Mouse (Mus musculus): Measurements from ENCODE around the gene Ccl22. TPM values are rescaled to one million over a fixed set of nuclear protein-coding genes. Genes with fewer than 3 reads are reported as not detected.

Gene Ccl22
- polyA plus RNA-seq, 1 experiment from 2014 or later: not detected

DNA sequence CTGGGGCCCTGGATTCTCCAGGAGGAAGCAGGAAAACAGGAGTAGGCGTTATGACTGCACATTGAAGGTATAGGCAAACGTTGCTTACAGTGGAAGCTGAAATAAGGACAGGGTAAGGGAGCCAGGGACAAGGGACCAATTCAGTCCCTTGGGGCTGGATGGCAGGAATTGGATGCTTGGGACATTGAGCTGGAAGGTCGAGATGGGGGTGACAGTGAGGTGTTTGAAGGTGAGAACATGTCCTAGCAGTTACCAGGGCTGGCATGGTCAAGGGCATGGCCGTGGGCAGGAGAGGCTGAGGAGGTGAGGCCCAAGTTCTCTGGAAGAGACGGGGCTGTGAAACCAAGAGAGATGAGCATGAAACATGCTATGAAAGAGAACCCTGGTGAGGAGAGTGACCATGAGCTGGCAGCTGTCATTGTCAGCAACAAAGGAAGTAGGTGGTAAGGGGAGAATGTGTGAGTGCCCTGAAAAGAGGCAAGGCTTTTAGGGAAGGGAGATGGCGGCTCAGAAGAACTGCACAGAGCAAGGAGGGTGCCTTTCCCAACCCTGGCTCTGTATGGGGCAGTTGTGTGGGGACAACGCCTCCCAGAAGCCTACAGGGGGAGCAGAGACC is 10.5 kb upstream of the Ccl22 start:
- WGBS: 82% methylated on average over 7 of the region's 7 CpGs
- H3K9ac ChIP-seq (ENCODE audit: low read length): no peak overlapping the region
- no peak for ATAC-seq (ENCODE audit: insufficient number of reproducible peaks, insufficient read depth, low FRiP score, low read depth)
- peaks cover 0 to 4% of the 10 kb centered on the region in 2 experiments; a peak in 2 of 4 replicates for H3K4me1 ChIP-seq (ENCODE audit: control insufficient read depth in 2 of 2, insufficient read depth in 2 of 2, low read length in 2 of 2)
- no peak overlapping the region for H3K4me2 ChIP-seq (ENCODE audit: low read length)
- H3K27ac ChIP-seq (replicated peaks in 1 of 2; ENCODE audit: control insufficient read depth in 1 of 2, insufficient read depth in 1 of 2, low read depth in 2 of 2, low read length in 2 of 2): no peak overlapping the region
- H3K27me3 ChIP-seq (ENCODE audit: control insufficient read depth, insufficient read depth, low read length): no peaks in the 10 kb centered on the region
- no peaks in the 10 kb centered on the region for H3K36me3 ChIP-seq (ENCODE audit: control insufficient read depth, insufficient read depth, low read length)
- H3K4me3 ChIP-seq (ENCODE audit: control insufficient read depth in 1 of 2, insufficient read depth in 1 of 2, low read depth in 1 of 2, low read length in 2 of 2): no peak overlapping the region
- H3K9me3 ChIP-seq (ENCODE audit: control insufficient read depth, low read length): no peaks in the 10 kb centered on the region

- ATAC-seq (ENCODE audit: insufficient number of reproducible peaks, insufficient read depth, low FRiP score, low read depth): no peak
- H3K27ac ChIP-seq (replicated peaks in 1 of 2; ENCODE audit: control insufficient read depth in 1 of 2, insufficient read depth in 1 of 2, low read depth in 2 of 2, low read length in 2 of 2): no peak overlapping the region
- peaks cover 0 to 4% of the 10 kb centered on the region in 2 experiments; a peak in 2 of 4 replicates for H3K4me1 ChIP-seq (ENCODE audit: control insufficient read depth in 2 of 2, insufficient read depth in 2 of 2, low read length in 2 of 2)
- no peaks in the 10 kb centered on the region for H3K9me3 ChIP-seq (ENCODE audit: control insufficient read depth, low read length)
- H3K36me3 ChIP-seq (ENCODE audit: control insufficient read depth, insufficient read depth, low read length): no peaks in the 10 kb centered on the region
- 42% methylated on average over 5 of the region's 5 CpGs for WGBS
- no peak overlapping the region for H3K4me3 ChIP-seq (ENCODE audit: control insufficient read depth in 1 of 2, insufficient read depth in 1 of 2, low read depth in 1 of 2, low read length in 2 of 2)
- no peaks in the 10 kb centered on the region for H3K27me3 ChIP-seq (ENCODE audit: control insufficient read depth, insufficient read depth, low read length)
- no peak overlapping the region for H3K9ac ChIP-seq (ENCODE audit: low read length)
- H3K4me2 ChIP-seq (ENCODE audit: low read length): peak overlapping the region; percentile 35
Observed at GRCm38 (mm10) chr8:94735426-94736094, 9.8 kb upstream of the Ccl22 start.

GRCm38 (mm10) chr8:94739829-94740228 is 5.6 kb upstream of the Ccl22 start:
- WGBS: 87% methylated on average over 6 of the region's 6 CpGs
- Histone ChIP-seq H3K9ac (ENCODE audit: low read length) (no peak overlapping the region), H3K27ac (replicated peaks in 1 of 2; ENCODE audit: control insufficient read depth in 1 of 2, insufficient read depth in 1 of 2, low read depth in 2 of 2, low read length in 2 of 2) (no peak overlapping the region), H3K27me3 (ENCODE audit: control insufficient read depth, insufficient read depth, low read length) (no peaks in the 10 kb centered on the region), H3K4me3 (ENCODE audit: control insufficient read depth in 1 of 2, insufficient read depth in 1 of 2, low read depth in 1 of 2, low read length in 2 of 2) (no peak overlapping the region), H3K36me3 (ENCODE audit: control insufficient read depth, insufficient read depth, low read length) (no peaks in the 10 kb centered on the region), H3K9me3 (ENCODE audit: control insufficient read depth, low read length) (0 out of 2 replicates have a peak, but pooled peaks cover 2% of the 10 kb centered on the region), H3K4me2 (ENCODE audit: low read length) (no peak overlapping the region), H3K4me1 (ENCODE audit: control insufficient read depth in 2 of 2, insufficient read depth in 2 of 2, low read length in 2 of 2) (no peaks in the 10 kb centered on the region)
- no peak for ATAC-seq (ENCODE audit: insufficient number of reproducible peaks, insufficient read depth, low FRiP score, low read depth)

DNA sequence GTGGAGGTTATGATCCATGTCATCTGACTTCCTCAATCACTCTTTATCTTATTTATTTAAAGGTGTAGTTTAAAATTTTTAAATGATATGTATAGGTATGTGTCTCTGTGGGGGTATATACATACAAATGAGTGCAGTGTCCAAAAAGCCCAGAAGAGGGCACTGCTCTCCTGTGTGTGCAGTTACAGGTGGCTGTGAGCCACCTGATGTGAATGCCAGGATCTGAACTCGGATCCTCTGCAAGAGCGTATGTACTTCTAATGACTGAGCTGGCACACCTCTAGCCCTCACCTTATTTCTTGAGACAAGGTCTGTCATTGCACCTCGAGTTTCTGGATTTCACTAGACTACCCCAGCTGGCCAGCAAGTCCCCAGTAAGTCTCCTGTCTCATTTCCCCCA is 4.8 kb upstream of the Ccl22 start:
- H3K4me3 ChIP-seq (ENCODE audit: control insufficient read depth in 1 of 2, insufficient read depth in 1 of 2, low read depth in 1 of 2, low read length in 2 of 2): no peak overlapping the region
- H3K27ac ChIP-seq (replicated peaks in 1 of 2; ENCODE audit: control insufficient read depth in 1 of 2, insufficient read depth in 1 of 2, low read depth in 2 of 2, low read length in 2 of 2): no peak overlapping the region
- ATAC-seq (ENCODE audit: insufficient number of reproducible peaks, insufficient read depth, low FRiP score, low read depth): no peak
- no peaks in the 10 kb centered on the region for H3K36me3 ChIP-seq (ENCODE audit: control insufficient read depth, insufficient read depth, low read length)
- no peaks in the 10 kb centered on the region for H3K27me3 ChIP-seq (ENCODE audit: control insufficient read depth, insufficient read depth, low read length)
- H3K9ac ChIP-seq (ENCODE audit: low read length): no peak overlapping the region
- H3K4me1 ChIP-seq (ENCODE audit: control insufficient read depth in 2 of 2, insufficient read depth in 2 of 2, low read length in 2 of 2): no peaks in the 10 kb centered on the region
- 79% methylated on average over 3 of the region's 3 CpGs for WGBS
- 0 out of 2 replicates have a peak, but pooled peaks cover 2% of the 10 kb centered on the region for H3K9me3 ChIP-seq (ENCODE audit: control insufficient read depth, low read length)
- H3K4me2 ChIP-seq (ENCODE audit: low read length): no peak overlapping the region

GRCm38 (mm10) chr8:94741726-94742125 is 3.7 kb upstream of the Ccl22 start:
- Histone ChIP-seq H3K9ac (ENCODE audit: low read length) (no peak overlapping the region), H3K4me2 (ENCODE audit: low read length) (no peak overlapping the region), H3K27ac (replicated peaks in 1 of 2; ENCODE audit: control insufficient read depth in 1 of 2, insufficient read depth in 1 of 2, low read depth in 2 of 2, low read length in 2 of 2) (no peak overlapping the region), H3K4me1 (ENCODE audit: control insufficient read depth in 2 of 2, insufficient read depth in 2 of 2, low read length in 2 of 2) (no peaks in the 10 kb centered on the region), H3K4me3 (ENCODE audit: control insufficient read depth in 1 of 2, insufficient read depth in 1 of 2, low read depth in 1 of 2, low read length in 2 of 2) (no peak overlapping the region), H3K36me3 (ENCODE audit: control insufficient read depth, insufficient read depth, low read length) (no peaks in the 10 kb centered on the region), H3K27me3 (ENCODE audit: control insufficient read depth, insufficient read depth, low read length) (no peaks in the 10 kb centered on the region), H3K9me3 (ENCODE audit: control insufficient read depth, low read length) (0 out of 2 replicates have a peak, but pooled peaks cover 2% of the 10 kb centered on the region)
- WGBS: 75% methylated on average over 4 of the region's 4 CpGs
- no peak for ATAC-seq (ENCODE audit: insufficient number of reproducible peaks, insufficient read depth, low FRiP score, low read depth)

GRCm38 (mm10) chr8:94744484-94744883 is 906 bp upstream of the Ccl22 start:
- ATAC-seq (ENCODE audit: insufficient number of reproducible peaks, insufficient read depth, low FRiP score, low read depth): no peak
- Histone ChIP-seq H3K4me2 (ENCODE audit: low read length) (no peak overlapping the region), H3K27me3 (ENCODE audit: control insufficient read depth, insufficient read depth, low read length) (no peaks in the 10 kb centered on the region), H3K27ac (replicated peaks in 1 of 2; ENCODE audit: control insufficient read depth in 1 of 2, insufficient read depth in 1 of 2, low read depth in 2 of 2, low read length in 2 of 2) (no peak overlapping the region), H3K36me3 (ENCODE audit: control insufficient read depth, insufficient read depth, low read length) (no peaks in the 10 kb centered on the region), H3K4me3 (ENCODE audit: control insufficient read depth in 1 of 2, insufficient read depth in 1 of 2, low read depth in 1 of 2, low read length in 2 of 2) (no peak overlapping the region), H3K9ac (ENCODE audit: low read length) (no peak overlapping the region), H3K9me3 (ENCODE audit: control insufficient read depth, low read length) (0 out of 2 replicates have a peak, but pooled peaks cover 2% of the 10 kb centered on the region), H3K4me1 (ENCODE audit: control insufficient read depth in 2 of 2, insufficient read depth in 2 of 2, low read length in 2 of 2) (no peaks in the 10 kb centered on the region)
- WGBS: 89% methylated on average over 5 of the region's 5 CpGs

- no peak overlapping the region for H3K4me2 ChIP-seq (ENCODE audit: low read length)
- WGBS: 76% methylated on average over 9 of the region's 9 CpGs
- no peaks in the 10 kb centered on the region for H3K4me1 ChIP-seq (ENCODE audit: control insufficient read depth in 2 of 2, insufficient read depth in 2 of 2, low read length in 2 of 2)
- no peaks in the 10 kb centered on the region for H3K27me3 ChIP-seq (ENCODE audit: control insufficient read depth, insufficient read depth, low read length)
- no peak for ATAC-seq (ENCODE audit: insufficient number of reproducible peaks, insufficient read depth, low FRiP score, low read depth)
- H3K9ac ChIP-seq (ENCODE audit: low read length): no peak overlapping the region
- H3K36me3 ChIP-seq (ENCODE audit: control insufficient read depth, insufficient read depth, low read length): no peaks in the 10 kb centered on the region
- no peak overlapping the region for H3K4me3 ChIP-seq (ENCODE audit: control insufficient read depth in 1 of 2, insufficient read depth in 1 of 2, low read depth in 1 of 2, low read length in 2 of 2)
- H3K27ac ChIP-seq (replicated peaks in 1 of 2; ENCODE audit: control insufficient read depth in 1 of 2, insufficient read depth in 1 of 2, low read depth in 2 of 2, low read length in 2 of 2): no peak overlapping the region
- H3K9me3 ChIP-seq (ENCODE audit: control insufficient read depth, low read length): 0 out of 2 replicates have a peak, but pooled peaks cover 2% of the 10 kb centered on the region
Observed at GRCm38 (mm10) chr8:94744972-94745371, 418 bp upstream of the Ccl22 start.
